Mouse (Mus musculus): ENCODE measurements at regions not wholly inside any gene's neighbourhood (a gene's known extent, or its start where the extent isn't known, plus 50 kb on each side); places are given as distances from the start of the nearest gene placed in this dataset.
"Not testable (repeated sequence)": the region's sequence is repeated elsewhere in the genome, so short reads cannot be mapped to it uniquely, and the experiment has no call there.

GRCm38 (mm10) chr8:71026424-71026890 lies 120.7 kb downstream of the Map1s start:
- WGBS = 6% methylated on average over 17 of the region's 17 CpGs
- not testable (repeated sequence) for H3K4me1 ChIP-seq (replicated peaks; ENCODE audit: insufficient read depth, low read length); H3K27me3 ChIP-seq (ENCODE audit: insufficient read depth, low read length); H3K4me3 ChIP-seq (replicated peaks; ENCODE audit: low read depth, low read length); H3K36me3 ChIP-seq (ENCODE audit: insufficient read depth, low read length); H3K9ac ChIP-seq (ENCODE audit: low read depth, low read length); H3K9me3 ChIP-seq (replicated peaks; ENCODE audit: low read length); H3K27ac ChIP-seq
- DNase-seq (ENCODE audit: low spot score) (peak; percentile 2), ATAC-seq (replicated peaks; ENCODE audit: low FRiP score, low read depth) (peak; percentile 73; the same call in 1 of the 2 replicates)
- peak overlapping the region; percentile 27; the same call in 1 of the 2 replicates for H3K4me2 ChIP-seq (ENCODE audit: low read length)

- 92% methylated on average over 2 of the region's 2 CpGs for WGBS
- H3K9ac ChIP-seq (ENCODE audit: low read depth, low read length); DNase-seq (ENCODE audit: low spot score); H3K9me3 ChIP-seq (replicated peaks; ENCODE audit: low read length); H3K27ac ChIP-seq; H3K4me1 ChIP-seq (replicated peaks; ENCODE audit: insufficient read depth, low read length); H3K36me3 ChIP-seq (ENCODE audit: insufficient read depth, low read length); H3K27me3 ChIP-seq (ENCODE audit: insufficient read depth, low read length); H3K4me3 ChIP-seq (replicated peaks; ENCODE audit: low read depth, low read length); ATAC-seq (replicated peaks; ENCODE audit: low FRiP score, low read depth); H3K4me2 ChIP-seq (ENCODE audit: low read length): not testable (repeated sequence)
Observed at GRCm38 (mm10) chr8:71028564-71028963, 122.8 kb downstream of the Map1s start.

Data from kidney, postnatal 0 days (tissue).